Mouse (Mus musculus) kidney, postnatal 14 days (tissue): ENCODE data around the gene Gstt1.

Experiments
- DNase-seq: peaks from one replicate; pipeline ENCODE4 v3.0.0; 2022; ENCODE audit warnings: mixed read lengths

Gstt1 gene

DNA sequence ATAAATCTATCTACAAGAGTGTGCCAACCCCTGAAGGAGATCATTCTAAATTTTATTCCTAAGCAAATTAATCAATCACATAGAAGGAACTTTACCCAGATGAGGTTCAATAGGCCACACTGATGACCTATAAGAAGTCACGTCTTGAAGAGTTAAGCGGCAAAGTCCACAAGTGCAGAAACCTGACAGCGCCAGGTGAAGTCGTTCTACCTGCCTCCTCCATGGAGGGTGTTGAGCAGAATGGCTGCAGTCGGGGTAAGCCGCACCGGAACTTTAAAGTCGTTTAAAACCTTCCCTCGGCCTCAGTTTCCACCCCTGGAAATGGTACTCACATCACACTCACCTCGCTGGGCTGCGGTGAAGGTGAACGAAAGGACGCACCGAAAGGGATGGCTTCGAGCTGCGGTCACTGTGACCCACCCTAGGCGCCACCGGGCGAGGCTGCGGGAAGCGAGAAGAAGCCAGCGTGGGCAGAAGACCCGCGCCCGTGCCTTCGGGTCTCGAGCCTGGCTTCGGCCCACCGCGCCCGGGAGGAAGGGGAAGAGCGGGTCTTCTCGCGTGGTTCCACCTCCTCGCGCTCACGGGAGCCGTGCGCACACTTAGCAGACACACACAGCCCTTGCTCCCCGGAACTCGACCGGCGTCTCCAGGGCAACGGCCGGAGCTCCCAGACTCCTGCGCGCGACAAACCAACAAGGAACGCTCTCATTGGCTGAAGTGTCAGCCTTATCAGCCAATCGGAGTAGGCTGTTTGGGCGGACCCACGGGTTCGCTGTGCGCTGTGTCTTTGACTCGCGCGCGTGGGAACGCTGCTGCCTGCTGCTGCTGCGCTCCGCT lies 34.5 kb downstream of the Gstt1 start, which contains the start of gene Cabin1:
TSS of gene Cabin1 (minus strand) at position 660 of the 837 bp plus-strand sequence.
- DNase-seq, result peak; percentile 98

DNA sequence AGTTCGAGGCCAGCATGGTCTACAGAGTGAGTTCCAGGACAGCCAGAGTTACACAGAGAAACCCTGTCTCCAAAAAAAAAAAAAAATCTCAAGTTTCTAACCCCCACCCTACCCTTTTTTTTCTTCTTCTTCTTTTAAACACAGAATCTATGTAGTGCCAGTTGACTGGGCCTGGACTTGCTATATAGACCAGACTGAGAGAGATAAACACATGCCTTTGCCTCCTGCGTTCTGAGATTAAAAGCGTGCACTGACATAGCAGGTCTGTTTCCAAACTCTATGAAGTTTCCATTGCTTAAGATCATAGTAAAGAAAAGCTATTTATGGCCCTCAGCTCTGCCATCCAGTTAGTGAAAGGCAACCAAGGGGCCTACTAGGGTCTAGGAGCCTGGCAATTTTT lies 36.0 kb downstream of the Gstt1 start:
- DNase-seq, result no peak

DNA sequence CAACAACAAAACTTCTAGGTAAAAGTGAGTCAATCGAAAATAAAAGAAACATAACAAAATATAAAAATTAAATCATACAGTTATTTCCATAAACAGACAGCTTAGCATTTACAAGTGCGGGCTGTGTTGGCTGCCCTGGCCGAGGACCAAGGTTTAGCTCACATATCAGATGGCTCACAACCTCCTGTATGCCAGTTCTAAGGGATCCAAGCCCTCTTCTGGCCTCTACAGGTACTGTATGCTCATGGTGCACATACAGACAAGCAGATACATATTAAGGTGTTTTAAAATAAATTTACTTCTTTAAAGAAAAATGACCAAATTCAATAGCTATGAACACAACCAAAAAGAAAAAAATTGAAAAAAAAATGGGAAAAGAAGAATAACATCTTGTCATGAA lies 38.1 kb downstream of the Gstt1 start:
- no peak for DNase-seq

DNA sequence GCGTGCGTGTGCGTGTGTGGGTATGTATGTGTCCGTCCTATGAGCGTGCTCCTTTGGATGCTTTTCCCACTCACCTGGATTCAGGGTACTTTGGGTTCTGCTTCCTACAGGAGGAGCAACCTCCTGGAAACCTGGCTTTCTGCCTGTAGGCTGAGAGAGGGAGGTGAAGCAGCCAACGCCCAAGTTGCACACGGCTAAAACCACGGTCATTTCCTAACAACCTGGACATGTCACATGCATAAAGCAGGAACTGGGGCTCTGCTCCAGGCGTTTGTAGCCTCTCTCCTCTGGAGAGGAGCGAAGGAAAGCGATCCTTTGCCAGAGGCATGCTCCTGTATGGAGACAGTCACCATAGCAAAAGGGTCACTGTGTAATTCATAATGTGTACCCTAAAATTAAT lies 41.7 kb downstream of the Gstt1 start:
- DNase-seq, result no peak

DNA sequence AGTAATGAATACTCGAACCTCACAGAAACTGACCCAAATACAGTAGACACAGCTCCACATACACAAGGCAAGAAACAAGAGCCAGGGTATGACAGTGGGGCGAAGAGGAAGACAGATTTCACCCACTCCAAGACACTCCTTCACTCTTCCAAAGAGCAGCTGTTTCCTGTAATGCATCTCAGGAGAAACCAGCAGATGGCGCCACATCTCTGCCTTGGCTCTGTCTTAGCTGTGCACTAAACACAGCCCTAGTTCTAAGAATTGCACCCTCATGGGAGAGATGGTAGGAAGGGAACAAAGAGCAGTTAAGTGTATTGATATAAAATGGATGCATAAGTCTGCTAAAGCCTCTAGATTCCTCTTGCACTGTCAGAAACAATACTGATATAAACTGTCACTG lies 54.4 kb downstream of the Gstt1 start:
- DNase-seq, result peak; percentile 82

DNA sequence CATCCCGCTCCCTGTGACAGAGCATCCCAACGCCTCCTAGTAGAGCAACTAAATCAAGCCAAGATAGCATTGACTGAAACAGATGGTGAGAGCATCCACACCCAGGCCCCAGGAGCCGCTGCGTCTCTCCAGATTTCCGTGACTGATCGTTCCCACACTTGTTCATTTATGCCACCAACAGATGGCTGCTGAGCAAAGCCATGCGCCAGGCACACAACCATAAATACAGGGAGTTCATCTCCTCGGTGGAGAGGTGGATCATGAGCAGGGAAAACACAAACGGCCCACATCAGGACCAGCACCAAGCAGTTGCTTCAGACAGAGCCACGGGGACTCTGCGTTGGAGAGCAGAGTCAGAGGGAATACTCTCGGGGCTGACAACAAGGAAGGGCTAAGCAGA lies 55.0 kb downstream of the Gstt1 start:
- DNase-seq, result no peak

DNA sequence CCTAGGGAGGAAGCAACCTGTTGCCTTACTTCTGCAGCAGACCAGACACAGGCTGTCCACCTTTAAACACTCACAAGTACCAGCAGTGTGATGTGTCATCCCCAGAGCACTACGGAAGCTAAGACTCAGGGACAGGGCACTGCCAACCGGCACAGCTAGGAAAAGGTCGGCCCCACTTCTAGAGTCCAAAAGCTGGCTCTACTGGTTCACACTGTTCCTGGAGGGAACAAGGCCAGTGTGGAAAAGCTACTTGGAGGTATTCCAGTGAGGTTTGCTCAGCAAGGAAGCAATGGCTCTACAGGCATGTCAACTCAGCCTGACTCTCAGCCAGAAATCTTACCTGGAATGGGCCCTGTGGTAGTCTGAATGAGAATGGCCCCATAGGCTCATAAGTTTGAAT lies 57.5 kb downstream of the Gstt1 start:
- DNase-seq, result no peak
